Mouse (Mus musculus): Measurements from ENCODE around the gene Tmco4. TPM values are rescaled to one million over a fixed set of nuclear protein-coding genes. Genes with fewer than 3 reads are reported as not detected.
A peak's percentile ranks its signal among the peaks of the same experiment; 100 is the strongest.

The Tmco4 gene
- polyA plus RNA-seq, 1 experiment from 2014 or later: 6.3 TPM

- peak; percentile 44; the same call in 1 of the 2 replicates for ATAC-seq (ENCODE audit: low read depth)
- 19% methylated on average over 5 of the region's 5 CpGs for WGBS
- Histone ChIP-seq H3K4me3 (ENCODE audit: low read length) (no peak overlapping the region), H3K4me1 (replicated peaks; ENCODE audit: control insufficient read depth, insufficient read depth, low read length) (peaks cover 15% of the 10 kb centered on the region), H3K9ac (ENCODE audit: low read length) (no peak overlapping the region), H3K27me3 (ENCODE audit: control insufficient read depth, insufficient read depth, low read depth, low read length) (no peaks in the 10 kb centered on the region), H3K9me3 (ENCODE audit: control insufficient read depth, low read length) (no peaks in the 10 kb centered on the region), H3K4me2 (ENCODE audit: low read depth, low read length) (no peak overlapping the region), H3K27ac (ENCODE audit: low read length) (no peak overlapping the region), H3K36me3 (ENCODE audit: control insufficient read depth, insufficient read depth, low read length) (no peaks in the 10 kb centered on the region)
Measured at GRCm38 (mm10) chr4:139086037-139086436, 113.3 kb downstream of the Tmco4 start.

- Histone ChIP-seq H3K27me3 (ENCODE audit: control insufficient read depth, insufficient read depth, low read depth, low read length) (0 out of 2 replicates have a peak, but pooled peaks cover 2% of the 10 kb centered on the region), H3K4me1 (replicated peaks; ENCODE audit: control insufficient read depth, insufficient read depth, low read length) (peaks cover 23% of the 10 kb centered on the region), H3K36me3 (ENCODE audit: control insufficient read depth, insufficient read depth, low read length) (no peaks in the 10 kb centered on the region), H3K4me2 (ENCODE audit: low read depth, low read length) (no peak overlapping the region), H3K4me3 (ENCODE audit: low read length) (no peak overlapping the region), H3K27ac (ENCODE audit: low read length) (no peak overlapping the region), H3K9ac (ENCODE audit: low read length) (no peak overlapping the region), H3K9me3 (ENCODE audit: control insufficient read depth, low read length) (no peaks in the 10 kb centered on the region)
- WGBS: 55% methylated on average over 4 of the region's 4 CpGs
- no peak for ATAC-seq (ENCODE audit: low read depth)
Measured at GRCm38 (mm10) chr4:139086984-139087383, 114.3 kb downstream of the Tmco4 start.

DNA sequence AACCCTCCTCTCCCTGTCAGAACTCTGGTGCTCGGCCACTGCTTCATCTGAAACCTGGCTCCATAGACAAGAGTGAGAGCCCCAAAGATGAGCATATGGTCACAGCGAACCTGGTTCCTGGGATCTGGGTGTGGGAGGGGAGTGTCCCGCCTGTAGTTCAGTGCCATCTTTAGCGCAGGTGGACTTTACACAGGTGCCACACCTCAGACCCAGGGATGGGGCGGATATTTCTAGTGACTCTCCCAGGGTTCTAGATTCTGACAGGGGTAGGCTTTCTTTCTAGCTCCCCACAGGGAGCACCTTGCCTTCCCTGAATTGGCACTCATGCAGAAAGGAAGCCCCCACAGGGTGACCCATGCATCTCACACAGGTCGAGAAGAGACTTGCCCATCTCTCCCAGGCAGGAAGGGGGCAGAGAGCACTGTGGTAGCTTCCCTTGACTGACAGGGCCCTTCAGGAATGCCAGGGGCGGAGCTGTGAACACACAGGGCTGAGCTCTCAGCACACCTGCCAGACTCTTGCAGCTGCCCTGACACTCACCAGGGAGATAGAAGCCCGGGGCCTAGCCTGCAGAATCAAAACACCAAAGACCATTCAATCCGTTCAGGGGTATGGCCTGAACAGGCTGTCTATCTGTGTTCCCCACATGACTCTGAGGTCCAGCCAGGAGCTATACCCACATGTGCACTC lies 116.4 kb downstream of the Tmco4 start:
- no peak overlapping the region for H3K4me2 ChIP-seq (ENCODE audit: low read depth, low read length)
- WGBS: 56% methylated on average over 9 of the region's 9 CpGs
- H3K4me1 ChIP-seq (replicated peaks; ENCODE audit: control insufficient read depth, insufficient read depth, low read length): peaks cover 12% of the 10 kb centered on the region
- H3K9me3 ChIP-seq (ENCODE audit: control insufficient read depth, low read length): no peaks in the 10 kb centered on the region
- H3K4me3 ChIP-seq (ENCODE audit: low read length): no peak overlapping the region
- peaks cover 7% of the 10 kb centered on the region; the same call in 1 of the 2 replicates for H3K27me3 ChIP-seq (ENCODE audit: control insufficient read depth, insufficient read depth, low read depth, low read length)
- H3K27ac ChIP-seq (ENCODE audit: low read length): no peak overlapping the region
- no peak overlapping the region for H3K9ac ChIP-seq (ENCODE audit: low read length)
- no peaks in the 10 kb centered on the region for H3K36me3 ChIP-seq (ENCODE audit: control insufficient read depth, insufficient read depth, low read length)
- ATAC-seq (ENCODE audit: low read depth): no peak

DNA sequence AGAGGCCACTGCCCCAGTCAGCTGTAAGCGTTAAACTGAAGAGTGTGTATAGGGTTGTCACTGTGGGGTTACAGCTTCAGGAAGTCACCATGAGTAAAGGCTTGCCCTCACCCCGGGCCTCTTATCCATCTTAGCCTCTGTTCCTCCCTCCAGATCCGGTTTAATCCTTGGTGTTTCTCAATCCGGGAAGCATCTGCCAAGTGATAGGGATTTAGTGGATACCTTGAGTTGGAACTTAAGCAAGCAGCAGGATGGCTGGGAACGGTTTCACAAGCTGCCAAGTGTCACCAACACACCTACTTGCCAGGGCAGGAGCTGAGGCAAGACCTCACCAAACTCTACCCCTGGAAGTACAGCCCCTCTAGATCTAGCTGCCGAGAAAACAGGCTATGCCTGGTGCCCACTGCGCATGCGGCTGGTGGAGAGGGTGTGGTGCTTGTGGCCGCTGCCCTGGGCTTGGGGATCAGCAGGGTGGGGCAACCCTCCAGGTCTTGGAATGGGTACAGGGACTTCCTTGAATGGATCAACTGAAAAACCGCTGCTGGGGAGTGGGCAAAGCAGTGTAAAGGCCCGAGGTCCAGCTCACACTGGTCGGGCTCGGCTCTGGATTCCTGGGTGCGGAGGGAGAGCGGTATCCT lies 117.7 kb downstream of the Tmco4 start:
- Histone ChIP-seq H3K9me3 (ENCODE audit: control insufficient read depth, low read length) (no peaks in the 10 kb centered on the region), H3K27ac (ENCODE audit: low read length) (no peak overlapping the region), H3K4me2 (ENCODE audit: low read depth, low read length) (no peak overlapping the region), H3K27me3 (ENCODE audit: control insufficient read depth, insufficient read depth, low read depth, low read length) (peaks cover 7% of the 10 kb centered on the region; the same call in 1 of the 2 replicates), H3K4me1 (replicated peaks; ENCODE audit: control insufficient read depth, insufficient read depth, low read length) (peaks cover 15% of the 10 kb centered on the region), H3K36me3 (ENCODE audit: control insufficient read depth, insufficient read depth, low read length) (no peaks in the 10 kb centered on the region), H3K9ac (ENCODE audit: low read length) (no peak overlapping the region), H3K4me3 (ENCODE audit: low read length) (no peak overlapping the region)
- WGBS: 63% methylated on average over 15 of the region's 15 CpGs
- ATAC-seq (ENCODE audit: low read depth): no peak

DNA sequence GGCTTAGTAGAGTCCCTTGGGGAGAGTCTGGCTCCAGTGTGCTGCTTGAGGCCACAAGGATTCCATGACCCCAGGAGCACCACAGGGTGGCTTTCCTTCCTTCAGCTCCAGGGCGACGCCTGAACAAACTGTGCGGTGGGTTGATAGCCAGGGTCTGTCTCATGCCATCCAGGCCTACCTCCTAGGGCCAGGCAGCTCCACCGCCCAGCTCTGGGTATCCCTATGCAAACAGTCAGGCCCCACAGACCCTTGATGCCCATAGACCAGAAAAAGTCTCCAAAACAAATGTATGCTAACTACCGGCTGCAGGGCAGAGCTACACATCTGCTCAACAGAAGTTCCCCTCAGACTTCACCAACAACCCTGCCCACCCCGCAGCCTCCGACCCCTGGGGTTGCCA lies 118.4 kb downstream of the Tmco4 start:
- ATAC-seq (ENCODE audit: low read depth): no peak
- peak overlapping the region; percentile 87 for H3K9ac ChIP-seq (ENCODE audit: low read length)
- peak overlapping the region; percentile 96 for H3K4me2 ChIP-seq (ENCODE audit: low read depth, low read length)
- peaks cover 7% of the 10 kb centered on the region; the same call in 1 of the 2 replicates for H3K27me3 ChIP-seq (ENCODE audit: control insufficient read depth, insufficient read depth, low read depth, low read length)
- no peaks in the 10 kb centered on the region for H3K9me3 ChIP-seq (ENCODE audit: control insufficient read depth, low read length)
- WGBS: 48% methylated on average over 7 of the region's 7 CpGs
- H3K27ac ChIP-seq (ENCODE audit: low read length): no peak overlapping the region
- H3K36me3 ChIP-seq (ENCODE audit: control insufficient read depth, insufficient read depth, low read length): no peaks in the 10 kb centered on the region
- H3K4me3 ChIP-seq (ENCODE audit: low read length): peak overlapping the region; percentile 74
- peaks cover 22% of the 10 kb centered on the region for H3K4me1 ChIP-seq (replicated peaks; ENCODE audit: control insufficient read depth, insufficient read depth, low read length)

DNA sequence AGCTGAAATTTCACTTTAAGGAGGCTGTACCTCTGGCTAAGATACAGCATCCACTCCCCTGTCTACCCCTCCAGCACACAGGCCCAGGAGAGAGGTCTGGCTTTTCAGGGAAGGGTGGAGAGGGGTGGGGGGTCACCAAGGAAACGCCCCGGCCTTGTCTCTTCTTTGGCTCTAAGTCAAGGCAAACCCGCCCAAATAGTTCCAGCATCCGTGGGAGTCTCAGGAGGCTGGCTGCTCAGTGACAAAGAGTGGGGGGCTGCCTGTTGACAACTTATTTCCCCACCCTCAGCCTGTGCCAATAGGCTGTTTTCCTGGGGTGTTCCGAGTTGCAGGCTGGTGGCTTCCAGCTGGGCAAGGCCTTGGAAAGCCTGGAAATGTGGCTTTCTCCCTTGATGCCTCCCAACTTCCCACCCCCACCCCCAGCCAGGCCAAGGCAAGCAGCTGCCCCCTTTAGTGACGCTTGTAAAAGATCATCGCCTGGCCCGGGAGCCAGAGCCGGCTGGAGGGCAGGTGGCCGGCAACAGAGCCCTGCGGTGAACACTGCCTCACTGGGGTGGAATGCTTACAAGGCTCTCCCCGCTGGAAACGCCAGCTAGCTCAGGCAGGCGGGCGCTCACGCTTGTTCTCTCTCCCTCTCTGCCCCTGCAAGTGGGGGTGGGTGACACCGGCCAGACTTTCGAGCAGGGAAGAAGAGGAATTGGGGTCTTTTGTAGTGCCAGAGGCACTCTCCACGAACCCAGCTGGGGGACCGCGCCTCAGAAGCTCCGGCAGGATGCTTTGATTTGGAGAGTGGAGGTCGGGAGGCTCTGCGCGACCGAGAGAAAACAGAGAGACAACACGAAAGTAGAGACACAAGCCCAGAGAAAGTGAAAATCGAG lies 119.0 kb downstream of the Tmco4 start:
- peak overlapping the region; percentile 96 for H3K4me2 ChIP-seq (ENCODE audit: low read depth, low read length)
- peak overlapping the region; percentile 74 for H3K4me3 ChIP-seq (ENCODE audit: low read length)
- H3K4me1 ChIP-seq (replicated peaks; ENCODE audit: control insufficient read depth, insufficient read depth, low read length): peaks cover 27% of the 10 kb centered on the region
- H3K27me3 ChIP-seq (ENCODE audit: control insufficient read depth, insufficient read depth, low read depth, low read length): peaks cover 7% of the 10 kb centered on the region; the same call in 1 of the 2 replicates
- H3K9me3 ChIP-seq (ENCODE audit: control insufficient read depth, low read length): no peaks in the 10 kb centered on the region
- 3% methylated on average over 28 of the region's 28 CpGs for WGBS
- H3K9ac ChIP-seq (ENCODE audit: low read length): peak overlapping the region; percentile 87
- ATAC-seq (ENCODE audit: low read depth): peak; percentile 6; the same call in 1 of the 2 replicates
- H3K27ac ChIP-seq (ENCODE audit: low read length): peak overlapping the region; percentile 38; the same call in 1 of the 2 replicates
- H3K36me3 ChIP-seq (ENCODE audit: control insufficient read depth, insufficient read depth, low read length): no peaks in the 10 kb centered on the region

- Histone ChIP-seq H3K27me3 (ENCODE audit: control insufficient read depth, insufficient read depth, low read depth, low read length) (peaks cover 7% of the 10 kb centered on the region; the same call in 1 of the 2 replicates), H3K4me1 (replicated peaks; ENCODE audit: control insufficient read depth, insufficient read depth, low read length) (peaks cover 27% of the 10 kb centered on the region), H3K27ac (ENCODE audit: low read length) (peak within 1 kb of the TSS; percentile 38), H3K36me3 (ENCODE audit: control insufficient read depth, insufficient read depth, low read length) (no peaks in the 10 kb centered on the region), H3K9me3 (ENCODE audit: control insufficient read depth, low read length) (no peaks in the 10 kb centered on the region), H3K4me2 (ENCODE audit: low read depth, low read length) (peak within 1 kb of the TSS; percentile 96), H3K4me3 (ENCODE audit: low read length) (peak within 1 kb of the TSS; percentile 74), H3K9ac (ENCODE audit: low read length) (peak within 1 kb of the TSS; percentile 87)
- peak; percentile 83 for ATAC-seq (ENCODE audit: low read depth)
- WGBS: under 1% methylated on average over 60 of the region's 105 CpGs
Measured at GRCm38 (mm10) chr4:139092356-139093195, 119.9 kb downstream of the Tmco4 start, which contains the start of gene Nbl1. Nbl1 (minus strand) TSS chr4:139092993.

- 23% methylated on average over 13 of the region's 13 CpGs for WGBS
- 0 out of 2 replicates have a peak, but pooled peaks have one; percentile 3 for ATAC-seq (ENCODE audit: low read depth)
- Histone ChIP-seq H3K4me1 (replicated peaks; ENCODE audit: control insufficient read depth, insufficient read depth, low read length) (peaks cover 27% of the 10 kb centered on the region), H3K27ac (ENCODE audit: low read length) (no peak overlapping the region), H3K9ac (ENCODE audit: low read length) (peak overlapping the region; percentile 87), H3K36me3 (ENCODE audit: control insufficient read depth, insufficient read depth, low read length) (no peaks in the 10 kb centered on the region), H3K4me3 (ENCODE audit: low read length) (peak overlapping the region; percentile 74), H3K4me2 (ENCODE audit: low read depth, low read length) (peak overlapping the region; percentile 96), H3K9me3 (ENCODE audit: control insufficient read depth, low read length) (no peaks in the 10 kb centered on the region), H3K27me3 (ENCODE audit: control insufficient read depth, insufficient read depth, low read depth, low read length) (peaks cover 7% of the 10 kb centered on the region; the same call in 1 of the 2 replicates)
Measured at GRCm38 (mm10) chr4:139093196-139093530, 120.5 kb downstream of the Tmco4 start.
